Mouse (Mus musculus): ENCODE results near the gene Gm9844.

Gm9844 gene

GRCm38 (mm10) chr7:24901842-24902241 is 39.8 kb downstream of the Gm9844 start:
- DNase-seq (ENCODE audit: low spot score), result no peak

GRCm38 (mm10) chr7:24902264-24902629 is 40.2 kb downstream of the Gm9844 start:
- no peak for DNase-seq (ENCODE audit: low spot score)

- peak; percentile 70 for DNase-seq (ENCODE audit: low spot score)
These were observed 40.8 kb downstream of the Gm9844 start, which contains the start of gene Arhgef1 for GRCm38 (mm10) chr7:24902630-24903443. Arhgef1 (plus strand) TSS chr7:24902912.

- no peak for DNase-seq (ENCODE audit: low spot score)
These were observed 41.4 kb downstream of the Gm9844 start for GRCm38 (mm10) chr7:24903444-24903825.

- peak; percentile 97 for DNase-seq (ENCODE audit: low spot score)
These were observed 42.1 kb downstream of the Gm9844 start for GRCm38 (mm10) chr7:24904070-24904483.

GRCm38 (mm10) chr7:24904936-24905335 is 42.9 kb downstream of the Gm9844 start:
- DNase-seq (ENCODE audit: low spot score), result no peak

GRCm38 (mm10) chr7:24906551-24906950 is 44.5 kb downstream of the Gm9844 start:
- DNase-seq (ENCODE audit: low spot score), result no peak

GRCm38 (mm10) chr7:24907211-24907748 is 45.3 kb downstream of the Gm9844 start:
- no peak for DNase-seq (ENCODE audit: low spot score)

All from ovary, postnatal 36 days (tissue).